ENCODE assay signal across 9 mouse cellular contexts in the genomic region with DNA sequence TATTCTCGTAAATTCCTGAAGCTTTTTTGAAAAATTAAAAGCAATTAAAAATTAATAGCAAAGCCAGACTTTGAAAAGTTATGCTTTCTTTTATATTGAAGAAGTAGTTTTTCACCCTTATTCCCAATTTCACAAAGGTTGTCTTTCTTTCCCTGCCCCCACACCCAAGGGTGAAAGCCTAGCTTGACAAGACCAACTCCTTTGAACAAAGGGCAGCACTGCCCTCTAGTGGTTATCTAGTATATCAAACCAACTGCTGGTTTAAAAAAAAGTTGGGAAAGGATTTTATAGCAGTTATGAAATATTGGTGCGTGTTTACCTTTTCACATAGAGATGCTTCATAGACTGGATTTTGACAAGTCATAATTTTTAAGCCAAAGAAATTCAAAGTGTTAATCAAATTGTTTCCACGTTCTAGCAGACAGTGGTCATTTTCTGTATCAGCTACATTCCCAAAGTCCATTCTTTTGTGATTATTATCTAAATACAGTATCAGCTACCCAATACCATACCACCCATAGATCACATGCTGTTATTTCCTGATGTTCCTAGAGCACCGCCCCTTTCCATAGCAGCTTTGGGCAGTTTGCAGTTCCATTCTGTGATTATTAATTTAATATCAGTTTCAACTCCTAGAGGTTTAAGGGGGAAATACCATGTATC. TPM values are rescaled to one million over a fixed set of nuclear protein-coding genes. Genes with fewer than 3 reads are reported as not detected.
DNase-seq lines count a peak whose midpoint lies in the region; ATAC-seq lines count a peak whose summit lies in the region.
"Had no signal": no experiment of that assay in that cellular context is flagged by ENCODE, and none has a peak within 500 bp of the region (broad histone marks: within the 10 kb centered on the region; RNA-seq: fewer than 3 reads in every experiment).

No protein-coding gene starts in this region.

- no peaks in the 10 kb centered on the region for H3K27me3 ChIP-seq in heart, embryonic 10.5 days (ENCODE audit: insufficient read depth, poor library complexity, severe bottlenecking)
- H3K27me3 ChIP-seq: liver, embryonic 15.5 days had no signal

- no peaks in the 10 kb centered on the region for H3K36me3 ChIP-seq in heart, embryonic 10.5 days
- H3K36me3 ChIP-seq: liver, embryonic 15.5 days had no signal

- WGBS in heart, embryonic 10.5 days: 38% methylated on average over 4 of the region's 4 CpGs

- peak; percentile 82 for ATAC-seq in megakaryocyte progenitor cell, adult 5-6 weeks (replicated peaks; ENCODE audit: poor library complexity)

- no peaks in the 10 kb centered on the region for H3K9me3 ChIP-seq in heart, embryonic 10.5 days
- H3K9me3 ChIP-seq: liver, embryonic 15.5 days had no signal

- no peaks in the 10 kb centered on the region for H3K4me1 ChIP-seq in heart, embryonic 10.5 days
- H3K4me1 ChIP-seq: liver, embryonic 15.5 days had no signal

- DNase-seq in heart, embryonic 10.5 days (ENCODE audit: low spot score): peak; percentile 78
- DNase-seq in heart, adult 11 months: no peak
- DNase-seq in Muller cell, postnatal 12 days (ENCODE audit: inconsistent ontology term): peak; percentile 49
- DNase-seq in cerebellum, adult 8-10 months: peak; percentile 56
- peak; percentile 18 to 34 for DNase-seq in frontal cortex, postnatal 10 days (ENCODE audit: low spot score in 2 of 2)
- peak; percentile 23 for DNase-seq in layer of hippocampus, adult 9-11 months
- peak; percentile 16 for DNase-seq in thymus, postnatal 25 days

- no peak overlapping the region for H3K4me3 ChIP-seq in heart, embryonic 10.5 days
- H3K4me3 ChIP-seq: liver, embryonic 15.5 days had no signal

- no peak overlapping the region for H3K27ac ChIP-seq in heart, embryonic 10.5 days
- H3K27ac ChIP-seq: liver, embryonic 15.5 days had no signal

RNA-seq across cellular contexts. Expression of gene Erbb4, which starts 31.1 kb away (rescaled TPM):
- polyA plus RNA-seq in heart, embryonic 10.5 days (2016; fragmentation: Nextera tagmentation; extraction: Ambion mirVana): 9.8 and 13.6 TPM in 2 replicates
- not detected in 2 replicates for total RNA-seq in megakaryocyte progenitor cell, adult 5-6 weeks (2015)
- total RNA-seq in megakaryocyte progenitor cell, adult 5-6 weeks (2017): not detected in 2 replicates
